Mouse (Mus musculus): ENCODE results near the gene Kir3dl1.
"Not testable (repeated sequence)": the region's sequence is repeated elsewhere in the genome, so short reads cannot be mapped to it uniquely, and the experiment has no call there.

Kir3dl1 gene

GRCm38 (mm10) chrX:136517699-136518098, at the start of gene Kir3dl1:
Gene Kir3dl1, plus strand, starts transcription at chrX:136517999.
- DNase-seq, result not testable (repeated sequence)

DNA sequence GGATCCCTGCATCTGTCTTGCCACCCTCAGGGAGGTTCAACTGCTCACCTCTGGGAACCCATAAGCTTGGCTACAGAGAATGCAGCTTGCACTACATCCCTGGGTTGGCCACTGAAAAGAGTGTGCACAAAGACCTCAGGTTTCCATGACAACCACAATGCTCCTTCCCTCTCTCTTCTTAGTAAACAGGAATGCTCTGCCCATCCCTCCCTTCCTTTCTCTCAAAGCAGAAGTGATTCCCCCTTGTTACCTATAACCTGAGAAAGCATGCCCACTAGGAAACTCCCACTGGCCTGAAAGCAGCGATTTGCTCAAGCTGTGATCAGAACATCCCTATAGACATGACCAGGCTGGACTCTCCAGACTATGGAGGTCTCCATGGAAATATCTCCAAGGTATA, 26.2 kb downstream of the Kir3dl1 start, which contains the start of gene Kir3dl2:
Gene Kir3dl2 (minus strand): TSS at position 101 of the 400 bp plus-strand sequence.
- DNase-seq, result not testable (repeated sequence)

DNA sequence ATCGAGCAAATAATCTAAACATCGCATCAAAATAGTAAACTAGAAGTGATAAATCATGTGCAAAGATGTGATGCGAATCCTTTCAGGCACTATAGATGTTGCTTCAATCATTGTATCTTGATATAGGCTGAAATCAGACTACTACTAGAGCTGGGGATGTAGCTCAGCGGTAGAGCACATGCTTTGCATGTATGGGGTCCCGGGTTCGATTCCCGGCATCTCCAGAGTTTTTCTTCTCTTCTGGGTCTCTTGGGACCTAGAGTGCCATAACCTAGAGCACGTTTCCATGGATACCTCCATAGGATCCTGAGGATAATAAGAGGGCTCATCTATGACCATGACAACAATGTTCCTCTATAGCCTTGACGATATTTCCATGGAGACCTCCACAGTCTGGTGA, 51.3 kb downstream of the Kir3dl1 start:
- DNase-seq, result not testable (repeated sequence)
